Mouse (Mus musculus): ENCODE measurements around the gene Ttll8. TPM values are rescaled to one million over a fixed set of nuclear protein-coding genes. Genes with fewer than 3 reads are reported as not detected.

Ttll8 gene
- polyA plus RNA-seq, 1 experiment from 2014 or later: not detected

- WGBS: under 1% methylated on average over 35 of the region's 39 CpGs
- Histone ChIP-seq H3K4me1 (peaks cover 19% of the 10 kb centered on the region), H3K36me3 (peaks cover 21% of the 10 kb centered on the region), H3K4me2 (replicated peaks) (peak overlapping the region; percentile 88), H3K27ac (replicated peaks) (peak overlapping the region; percentile 99), H3K9ac (replicated peaks) (peak overlapping the region; percentile 97), H3K4me3 (peak overlapping the region; percentile 98), H3K9me3 (no peaks in the 10 kb centered on the region), H3K27me3 (no peaks in the 10 kb centered on the region)
- ATAC-seq (replicated peaks): peak; percentile 79
These were observed 90.5 kb downstream of the Ttll8 start for GRCm38 (mm10) chr15:88863695-88864231.

GRCm38 (mm10) chr15:88862881-88863694 is 91.1 kb downstream of the Ttll8 start:
- H3K36me3 ChIP-seq: peaks cover 21% of the 10 kb centered on the region
- H3K27me3 ChIP-seq: no peaks in the 10 kb centered on the region
- peaks cover 23% of the 10 kb centered on the region for H3K4me1 ChIP-seq
- peak overlapping the region; percentile 98 for H3K4me3 ChIP-seq
- peak overlapping the region; percentile 88 for H3K4me2 ChIP-seq (replicated peaks)
- WGBS: under 1% methylated on average over 98 of the region's 98 CpGs
- no peaks in the 10 kb centered on the region for H3K9me3 ChIP-seq
- peak overlapping the region; percentile 99 for H3K27ac ChIP-seq (replicated peaks)
- peak; percentile 14; the same call in 1 of the 2 replicates for ATAC-seq (replicated peaks)
- H3K9ac ChIP-seq (replicated peaks): peak overlapping the region; percentile 97

- WGBS: under 1% methylated on average over 106 of the region's 107 CpGs
- H3K9ac ChIP-seq (replicated peaks): peak within 1 kb of the TSS; percentile 97
- peaks cover 23% of the 10 kb centered on the region for H3K4me1 ChIP-seq
- peaks cover 19% of the 10 kb centered on the region for H3K36me3 ChIP-seq
- H3K27ac ChIP-seq (replicated peaks): peak within 1 kb of the TSS; percentile 99
- peak within 1 kb of the TSS; percentile 88 for H3K4me2 ChIP-seq (replicated peaks)
- H3K9me3 ChIP-seq: no peaks in the 10 kb centered on the region
- peak within 1 kb of the TSS; percentile 98 for H3K4me3 ChIP-seq
- ATAC-seq (replicated peaks): peak; percentile 86
- no peaks in the 10 kb centered on the region for H3K27me3 ChIP-seq
These were observed 92.2 kb downstream of the Ttll8 start, which contains the start of gene Pim3 for GRCm38 (mm10) chr15:88861772-88862622. TSS of gene Pim3 (plus strand) at chr15:88862186.

DNA sequence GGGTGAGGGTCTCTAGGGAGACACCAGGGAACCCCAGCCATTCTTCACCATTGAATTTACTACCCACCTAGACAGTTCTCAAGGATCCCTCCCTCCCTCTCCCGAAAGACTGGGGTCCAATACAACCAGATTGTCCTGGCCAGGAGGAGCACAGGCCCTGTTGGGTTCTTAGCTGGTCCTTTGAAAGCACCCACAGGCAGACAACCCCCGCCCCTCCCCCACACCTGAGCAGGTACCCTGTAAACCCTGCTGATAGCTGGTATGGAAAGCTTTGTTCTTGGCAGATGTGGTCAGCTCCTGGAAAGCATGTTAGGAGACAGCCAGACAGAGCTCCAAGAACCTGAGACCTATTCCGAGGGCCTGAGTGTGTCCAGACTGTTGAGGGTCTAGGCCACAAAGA is 93.4 kb downstream of the Ttll8 start:
- Histone ChIP-seq H3K4me1 (peaks cover 23% of the 10 kb centered on the region), H3K4me3 (no peak overlapping the region), H3K4me2 (replicated peaks) (no peak overlapping the region), H3K9me3 (no peaks in the 10 kb centered on the region), H3K36me3 (peaks cover 9% of the 10 kb centered on the region), H3K27ac (replicated peaks) (no peak overlapping the region), H3K9ac (replicated peaks) (no peak overlapping the region), H3K27me3 (no peaks in the 10 kb centered on the region)
- whole genome bisulfite sequencing: 86% methylated on average over 3 of the region's 3 CpGs
- no peak for ATAC-seq (replicated peaks)

- WGBS: 74% methylated on average over 8 of the region's 8 CpGs
- no peak overlapping the region for H3K27ac ChIP-seq (replicated peaks)
- no peak overlapping the region for H3K4me2 ChIP-seq (replicated peaks)
- no peaks in the 10 kb centered on the region for H3K36me3 ChIP-seq
- H3K9ac ChIP-seq (replicated peaks): no peak overlapping the region
- H3K4me3 ChIP-seq: no peak overlapping the region
- ATAC-seq (replicated peaks): no peak
- H3K27me3 ChIP-seq: no peaks in the 10 kb centered on the region
- peaks cover 18% of the 10 kb centered on the region for H3K4me1 ChIP-seq
- H3K9me3 ChIP-seq: no peaks in the 10 kb centered on the region
These were observed 94.8 kb downstream of the Ttll8 start for GRCm38 (mm10) chr15:88859206-88859970.

DNA sequence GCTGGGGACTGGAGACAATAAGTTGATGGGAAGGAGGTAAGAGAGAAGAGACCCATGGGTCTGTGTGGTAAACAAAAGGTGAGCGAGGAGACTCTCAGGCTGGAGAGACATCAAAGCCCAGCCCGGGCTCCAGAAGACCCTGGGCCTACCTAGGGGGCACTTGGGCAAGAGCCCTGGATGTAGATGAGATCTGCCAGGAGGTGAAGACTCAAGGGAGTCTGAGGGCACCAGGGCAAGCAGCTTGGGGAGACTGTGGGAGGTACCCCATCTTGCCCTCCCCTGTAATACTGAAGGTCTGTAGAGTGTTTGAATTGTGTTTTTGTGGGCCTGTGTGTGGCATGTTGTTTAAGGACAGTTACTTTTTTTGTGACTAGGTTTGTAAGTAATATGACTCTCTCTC is 95.5 kb downstream of the Ttll8 start:
- Histone ChIP-seq H3K4me2 (replicated peaks) (no peak overlapping the region), H3K27me3 (no peaks in the 10 kb centered on the region), H3K4me3 (no peak overlapping the region), H3K9ac (replicated peaks) (no peak overlapping the region), H3K27ac (replicated peaks) (no peak overlapping the region), H3K4me1 (peaks cover 12% of the 10 kb centered on the region), H3K9me3 (no peaks in the 10 kb centered on the region), H3K36me3 (no peaks in the 10 kb centered on the region)
- ATAC-seq (replicated peaks): no peak
- WGBS: 75% methylated on average over 2 of the region's 2 CpGs

DNA sequence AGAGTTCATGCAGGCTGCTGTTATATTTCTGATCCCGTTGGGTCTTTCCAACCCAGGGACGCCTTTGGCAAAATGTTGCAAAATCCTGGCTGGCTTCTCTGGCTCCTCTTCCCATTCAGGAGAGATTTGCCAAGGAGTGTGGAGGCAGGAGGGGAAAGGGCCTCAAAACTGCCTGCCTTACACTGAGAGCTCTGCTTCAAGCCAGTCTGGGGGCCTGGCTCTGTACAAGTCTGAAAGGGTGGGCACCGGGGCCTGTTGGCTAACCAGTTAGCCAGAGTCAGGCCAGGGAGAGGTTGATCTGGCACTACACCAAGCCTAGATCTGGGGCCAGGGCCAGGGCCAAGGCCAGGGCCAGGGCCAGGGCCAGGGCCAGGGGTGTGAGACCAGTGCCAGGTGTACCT is 96.1 kb downstream of the Ttll8 start:
- no peaks in the 10 kb centered on the region for H3K9me3 ChIP-seq
- no peak overlapping the region for H3K9ac ChIP-seq (replicated peaks)
- H3K4me3 ChIP-seq: no peak overlapping the region
- no peak overlapping the region for H3K4me2 ChIP-seq (replicated peaks)
- no peak for ATAC-seq (replicated peaks)
- WGBS: 88% methylated on average over 3 of the region's 3 CpGs
- peaks cover 12% of the 10 kb centered on the region for H3K4me1 ChIP-seq
- no peaks in the 10 kb centered on the region for H3K27me3 ChIP-seq
- peak overlapping the region; percentile 23; the same call in 1 of the 2 replicates for H3K27ac ChIP-seq (replicated peaks)
- H3K36me3 ChIP-seq: no peaks in the 10 kb centered on the region

DNA sequence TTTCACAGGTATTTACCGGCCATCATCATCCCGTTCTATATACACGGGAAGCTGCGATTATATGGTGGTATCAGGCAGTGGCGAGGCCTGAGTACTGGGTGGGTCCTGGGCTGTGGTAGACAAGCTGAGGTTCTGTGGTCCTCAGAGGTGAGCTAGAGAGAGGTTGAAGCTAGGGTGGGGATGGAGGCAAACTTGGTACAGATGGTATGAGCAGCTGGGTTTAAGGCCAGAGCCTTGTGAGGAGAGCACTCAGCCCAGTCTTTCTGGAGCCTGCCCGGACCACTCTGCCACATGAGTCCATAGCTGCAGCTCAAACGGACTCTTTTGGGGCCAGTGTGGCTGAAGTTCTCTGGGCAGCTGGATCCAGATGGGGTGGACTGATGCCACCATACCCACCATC is 96.9 kb downstream of the Ttll8 start:
- no peak for ATAC-seq (replicated peaks)
- H3K27ac ChIP-seq (replicated peaks): no peak overlapping the region
- WGBS: 93% methylated on average over 7 of the region's 7 CpGs
- no peak overlapping the region for H3K9ac ChIP-seq (replicated peaks)
- peaks cover 12% of the 10 kb centered on the region for H3K4me1 ChIP-seq
- H3K4me2 ChIP-seq (replicated peaks): no peak overlapping the region
- no peaks in the 10 kb centered on the region for H3K36me3 ChIP-seq
- no peaks in the 10 kb centered on the region for H3K9me3 ChIP-seq
- no peak overlapping the region for H3K4me3 ChIP-seq
- H3K27me3 ChIP-seq: no peaks in the 10 kb centered on the region

GRCm38 (mm10) chr15:88856613-88857012 is 97.6 kb downstream of the Ttll8 start:
- no peak overlapping the region for H3K4me3 ChIP-seq
- H3K4me2 ChIP-seq (replicated peaks): no peak overlapping the region
- no peaks in the 10 kb centered on the region for H3K27me3 ChIP-seq
- no peaks in the 10 kb centered on the region for H3K36me3 ChIP-seq
- H3K27ac ChIP-seq (replicated peaks): no peak overlapping the region
- H3K9ac ChIP-seq (replicated peaks): no peak overlapping the region
- no peaks in the 10 kb centered on the region for H3K9me3 ChIP-seq
- peaks cover 12% of the 10 kb centered on the region for H3K4me1 ChIP-seq
- 82% methylated on average over 5 of the region's 5 CpGs for WGBS
- ATAC-seq (replicated peaks): no peak

DNA sequence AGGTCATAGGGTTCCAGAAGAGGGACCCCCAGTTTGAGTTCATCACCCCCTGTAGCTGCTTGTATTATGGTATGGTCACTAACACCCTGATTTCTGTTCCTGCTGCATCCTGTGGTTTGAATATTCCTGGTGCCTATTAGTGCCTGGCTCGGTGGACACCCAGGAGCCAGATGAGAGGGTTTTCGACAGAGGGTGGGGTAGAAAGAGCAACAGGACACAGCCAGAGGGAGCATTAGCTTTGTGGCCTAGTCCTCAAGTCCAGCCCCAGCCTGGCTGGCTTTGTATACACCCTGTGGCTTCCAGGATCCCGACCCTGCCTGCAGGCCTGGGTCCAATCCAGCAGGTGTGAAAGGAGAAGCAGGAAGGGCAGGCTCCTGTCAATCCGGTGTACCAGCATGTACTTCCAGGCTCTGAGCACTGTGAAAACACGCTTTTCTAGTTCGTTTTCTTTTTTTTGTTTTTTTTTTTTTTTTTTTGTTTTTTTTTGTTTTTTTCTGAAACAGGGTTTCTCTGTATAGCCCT is 98.3 kb downstream of the Ttll8 start:
- WGBS: 82% methylated on average over 6 of the region's 6 CpGs
- Histone ChIP-seq H3K27ac (replicated peaks) (no peak overlapping the region), H3K27me3 (no peaks in the 10 kb centered on the region), H3K9ac (replicated peaks) (no peak overlapping the region), H3K4me2 (replicated peaks) (no peak overlapping the region), H3K4me1 (peaks cover 8% of the 10 kb centered on the region), H3K36me3 (no peaks in the 10 kb centered on the region), H3K9me3 (no peaks in the 10 kb centered on the region), H3K4me3 (no peak overlapping the region)
- ATAC-seq (replicated peaks): no peak

DNA sequence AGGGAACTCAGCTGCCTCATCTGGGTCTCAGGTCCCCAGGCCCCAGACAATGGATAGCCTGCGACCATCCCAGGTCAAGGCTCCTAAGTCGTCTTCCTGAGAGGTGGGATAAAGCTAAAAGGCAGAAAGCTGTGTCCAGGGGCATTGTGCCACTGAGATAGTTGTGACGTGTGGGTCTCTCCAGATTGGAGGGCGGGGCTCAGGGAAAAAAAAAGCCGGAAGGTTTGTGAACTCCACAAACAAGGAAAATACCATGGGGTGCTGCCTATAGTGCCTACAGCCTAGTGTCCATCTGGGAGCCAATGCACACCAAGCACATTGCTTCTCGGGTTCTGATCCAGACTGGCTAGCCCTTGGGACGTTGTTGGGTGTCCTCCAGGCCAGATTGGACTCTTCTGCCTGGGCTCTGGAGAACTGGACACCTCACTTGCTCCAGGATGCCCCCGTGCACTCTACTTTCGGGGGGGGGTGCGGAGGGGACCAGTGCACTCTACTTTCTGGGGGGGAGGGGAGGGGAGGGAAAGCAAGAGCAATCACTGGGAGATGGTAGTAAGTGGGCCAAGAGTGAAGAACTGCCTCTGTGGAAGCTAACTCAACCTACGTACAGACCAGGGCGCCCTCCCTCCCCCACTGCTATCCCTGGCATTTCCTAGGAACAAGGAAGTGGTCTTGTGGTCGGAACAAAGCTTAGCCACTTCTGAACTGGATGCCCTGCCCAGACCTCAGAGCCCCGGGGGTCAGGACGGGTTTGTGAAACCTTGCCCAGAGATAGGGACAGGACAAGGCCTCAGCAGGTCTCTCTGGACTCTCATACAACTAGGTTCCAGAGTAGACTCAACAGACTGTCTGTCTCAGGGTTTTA is 99.0 kb downstream of the Ttll8 start:
- Histone ChIP-seq H3K36me3 (no peaks in the 10 kb centered on the region), H3K4me1 (peaks cover 8% of the 10 kb centered on the region), H3K4me2 (replicated peaks) (no peak overlapping the region), H3K9ac (replicated peaks) (no peak overlapping the region), H3K27ac (replicated peaks) (no peak overlapping the region), H3K4me3 (no peak overlapping the region), H3K27me3 (no peaks in the 10 kb centered on the region), H3K9me3 (no peaks in the 10 kb centered on the region)
- 78% methylated on average over 15 of the region's 15 CpGs for WGBS
- no peak for ATAC-seq (replicated peaks)

Measured in forebrain, embryonic 15.5 days (tissue).